ENCODE assay signal across 20 mouse cellular contexts in genomic region chr10:33083627-33084158, GRCm38 (mm10). TPM values are rescaled to one million over a fixed set of nuclear protein-coding genes. Genes with fewer than 3 reads are reported as not detected.
DNase-seq lines count a peak whose midpoint lies in the region; ATAC-seq and TF ChIP-seq lines count a peak whose summit lies in the region.
"Had no signal": no experiment of that assay in that cellular context is flagged by ENCODE, and none has a peak within 500 bp of the region (broad histone marks: within the 10 kb centered on the region; RNA-seq: fewer than 3 reads in every experiment).

No protein-coding gene starts in this region.

- H3K27me3 ChIP-seq in forebrain, embryonic 11.5 days (ENCODE audit: control insufficient read depth, insufficient read depth, low read length) = no peaks in the 10 kb centered on the region
- no peaks in the 10 kb centered on the region for H3K27me3 ChIP-seq in forebrain, postnatal 0 days (ENCODE audit: insufficient read depth, low read length)
- H3K27me3 ChIP-seq in heart, embryonic 10.5 days (ENCODE audit: insufficient read depth, poor library complexity, severe bottlenecking) = no peaks in the 10 kb centered on the region
- H3K27me3 ChIP-seq in midbrain, postnatal 0 days (ENCODE audit: insufficient read depth, low read length) = no peaks in the 10 kb centered on the region
- H3K27me3 ChIP-seq in midbrain, embryonic 15.5 days (replicated peaks) = no peaks in the 10 kb centered on the region
- H3K27me3 ChIP-seq: intestine, embryonic 15.5 days; limb, embryonic 15.5 days had no signal

- no peaks in the 10 kb centered on the region for H3K36me3 ChIP-seq in forebrain, embryonic 11.5 days (ENCODE audit: control insufficient read depth, insufficient read depth, low read length)
- H3K36me3 ChIP-seq in forebrain, postnatal 0 days (ENCODE audit: insufficient read depth) = no peaks in the 10 kb centered on the region
- H3K36me3 ChIP-seq in heart, embryonic 10.5 days = no peaks in the 10 kb centered on the region
- no peaks in the 10 kb centered on the region for H3K36me3 ChIP-seq in midbrain, postnatal 0 days (ENCODE audit: insufficient read depth, low read length)
- no peaks in the 10 kb centered on the region for H3K36me3 ChIP-seq in midbrain, embryonic 15.5 days (replicated peaks)
- H3K36me3 ChIP-seq: intestine, embryonic 15.5 days; limb, embryonic 15.5 days had no signal

- 75% methylated on average over 5 of the region's 5 CpGs for WGBS in forebrain, embryonic 11.5 days
- 45% methylated on average over 5 of the region's 5 CpGs for WGBS in forebrain, postnatal 0 days
- WGBS in heart, embryonic 10.5 days = 34% methylated on average over 5 of the region's 5 CpGs
- WGBS in midbrain, postnatal 0 days = 53% methylated on average over 5 of the region's 5 CpGs
- 49% methylated on average over 5 of the region's 5 CpGs for WGBS in midbrain, embryonic 15.5 days

- no peaks in the 10 kb centered on the region for H3K4me1 ChIP-seq in forebrain, embryonic 11.5 days (replicated peaks; ENCODE audit: control insufficient read depth, insufficient read depth, low read length)
- 0 out of 2 replicates have a peak, but pooled peaks cover 3% of the 10 kb centered on the region for H3K4me1 ChIP-seq in forebrain, postnatal 0 days (ENCODE audit: insufficient read depth)
- H3K4me1 ChIP-seq in heart, embryonic 10.5 days = no peaks in the 10 kb centered on the region; the same call in 1 of the 2 replicates
- no peaks in the 10 kb centered on the region for H3K4me1 ChIP-seq in midbrain, postnatal 0 days (ENCODE audit: insufficient read depth, low read length)
- H3K4me1 ChIP-seq in midbrain, embryonic 15.5 days = no peaks in the 10 kb centered on the region
- H3K4me1 ChIP-seq: intestine, embryonic 15.5 days; limb, embryonic 15.5 days had no signal

- H3K9me3 ChIP-seq in forebrain, embryonic 11.5 days (ENCODE audit: control insufficient read depth, low read length) = no peaks in the 10 kb centered on the region
- H3K9me3 ChIP-seq in forebrain, postnatal 0 days (ENCODE audit: low read length) = no peaks in the 10 kb centered on the region
- no peaks in the 10 kb centered on the region for H3K9me3 ChIP-seq in heart, embryonic 10.5 days
- no peaks in the 10 kb centered on the region for H3K9me3 ChIP-seq in midbrain, postnatal 0 days (ENCODE audit: low read length)
- no peaks in the 10 kb centered on the region for H3K9me3 ChIP-seq in midbrain, embryonic 15.5 days
- H3K9me3 ChIP-seq: intestine, embryonic 15.5 days; limb, embryonic 15.5 days had no signal

- H3K4me3 ChIP-seq in forebrain, embryonic 11.5 days (ENCODE audit: low read depth, low read length) = no peak overlapping the region
- H3K4me3 ChIP-seq in forebrain, postnatal 0 days (ENCODE audit: low read depth, low read length) = no peak overlapping the region
- H3K4me3 ChIP-seq in heart, embryonic 10.5 days = peak overlapping the region; percentile 53
- H3K4me3 ChIP-seq in midbrain, postnatal 0 days (ENCODE audit: low read depth, low read length) = no peak overlapping the region
- no peak overlapping the region for H3K4me3 ChIP-seq in midbrain, embryonic 15.5 days
- H3K4me3 ChIP-seq: intestine, embryonic 15.5 days; limb, embryonic 15.5 days had no signal

- no peak for TF ChIP-seq CTCF in forebrain, postnatal 0 days (IDR thresholded peaks at IDR 0.05; ENCODE audit: low read depth)
- no peak for TF ChIP-seq CTCF in midbrain, postnatal 0 days (IDR thresholded peaks at IDR 0.05)

- ATAC-seq in forebrain, embryonic 11.5 days (replicated peaks; ENCODE audit: low FRiP score) = peak; percentile 64; the same call in 1 of the 2 replicates
- ATAC-seq in forebrain, postnatal 0 days = no peak
- peak; percentile 56; the same call in 1 of the 2 replicates for ATAC-seq in midbrain, postnatal 0 days (ENCODE audit: low FRiP score)
- no peak; the same call in 1 of the 2 replicates for ATAC-seq in midbrain, embryonic 15.5 days (replicated peaks)
- ATAC-seq: intestine, embryonic 15.5 days; liver, postnatal 0 days had no signal

- no peak overlapping the region for H3K4me2 ChIP-seq in forebrain, embryonic 11.5 days (ENCODE audit: low read depth, low read length, severe bottlenecking)
- H3K4me2 ChIP-seq in forebrain, postnatal 0 days (ENCODE audit: low read depth) = no peak overlapping the region
- no peak overlapping the region for H3K4me2 ChIP-seq in midbrain, postnatal 0 days (ENCODE audit: low read depth, low read length, poor library complexity, severe bottlenecking)
- H3K4me2 ChIP-seq in midbrain, embryonic 15.5 days = no peak overlapping the region
- H3K4me2 ChIP-seq: intestine, embryonic 15.5 days; limb, embryonic 15.5 days had no signal

- intact Hi-C loops in heart, postnatal 36 days (cut with DNase I) = no loop called here
- intact Hi-C loops in left cerebral cortex, postnatal 25 days (cut with DNase I) = no loop called here

- H3K27ac ChIP-seq in forebrain, embryonic 11.5 days (ENCODE audit: low read depth, low read length) = no peak overlapping the region
- no peak overlapping the region for H3K27ac ChIP-seq in forebrain, postnatal 0 days (ENCODE audit: low read depth, low read length)
- H3K27ac ChIP-seq in heart, embryonic 10.5 days = peak overlapping the region; percentile 88
- H3K27ac ChIP-seq in midbrain, postnatal 0 days (ENCODE audit: low read depth, low read length) = no peak overlapping the region
- H3K27ac ChIP-seq in midbrain, embryonic 15.5 days = no peak overlapping the region
- H3K27ac ChIP-seq: intestine, embryonic 15.5 days; limb, embryonic 15.5 days had no signal

- no peak for DNase-seq in forebrain, embryonic 11.5 days (ENCODE audit: low spot score)
- no peak for DNase-seq in forebrain, postnatal 0 days
- no peak for DNase-seq in heart, embryonic 10.5 days (ENCODE audit: low spot score)
- no peak for DNase-seq in heart, postnatal 36 days
- peak; percentile 5 for DNase-seq in midbrain, postnatal 0 days (ENCODE audit: low spot score)
- DNase-seq in retina, embryonic 14.5 days (ENCODE audit: low spot score) = no peak
- DNase-seq in left cerebral cortex, postnatal 25 days (ENCODE audit: low spot score in 2 of 2) = no peak
- DNase-seq: adrenal gland, postnatal 10 days; cerebellum, adult 8-10 months; layer of hippocampus, adult 9-11 months; liver, postnatal 0 days; lung, postnatal 4 days; thymus, adult 2 months had no signal

- no peak overlapping the region for H3K9ac ChIP-seq in forebrain, embryonic 11.5 days (ENCODE audit: low read length)
- no peak overlapping the region for H3K9ac ChIP-seq in forebrain, postnatal 0 days
- H3K9ac ChIP-seq in midbrain, postnatal 0 days (replicated peaks; ENCODE audit: low read length, poor library complexity, severe bottlenecking) = no peak overlapping the region
- H3K9ac ChIP-seq in midbrain, embryonic 15.5 days = no peak overlapping the region
- H3K9ac ChIP-seq: intestine, embryonic 15.5 days; limb, embryonic 15.5 days; liver, postnatal 0 days had no signal

RNA-seq across cellular contexts. Expression of gene Trdn, which starts 3.3 kb away (rescaled TPM):
- polyA plus RNA-seq in forebrain, embryonic 11.5 days (2014; fragmentation: Nextera tagmentation; extraction: Ambion mirVana) = 0.04 TPM in 1 of 2 replicates, not detected in the other
- 0.19 and 0.77 TPM in 2 replicates for total RNA-seq in forebrain, postnatal 0 days (2014; rRNA removed)
- polyA plus RNA-seq in forebrain, postnatal 0 days (2015; fragmentation: Nextera tagmentation; extraction: Ambion mirVana) = 0.56 and 0.63 TPM in 2 replicates
- 64.7 and 130 TPM in 2 replicates for polyA plus RNA-seq in heart, embryonic 10.5 days (2016; fragmentation: Nextera tagmentation; extraction: Ambion mirVana)
- 100 to 1,000 TPM; 338 to 340 TPM for total RNA-seq in heart, postnatal 36 days (2021)
- total RNA-seq in midbrain, postnatal 0 days (2014; rRNA removed) = 0.22 TPM in 1 of 2 replicates, not detected in the other
- 0.10 and 0.20 TPM in 2 replicates for polyA plus RNA-seq in midbrain, postnatal 0 days (2015; fragmentation: Nextera tagmentation; extraction: Ambion mirVana)
- polyA plus RNA-seq in midbrain, embryonic 15.5 days (2015; fragmentation: Nextera tagmentation; extraction: Ambion mirVana) = 0.17 TPM in 1 of 2 replicates, not detected in the other
- under 1 TPM; 0.57 to 0.96 TPM for total RNA-seq in left cerebral cortex, postnatal 25 days (2021)
- total RNA-seq: hematopoietic stem cell, adult 5-6 weeks; monocyte, adult 5-6 weeks had no signal
- polyA plus RNA-seq: small intestine, adult 2 months; stomach, embryonic 14.5 days had no signal

Comparison
In these comparisons a context has a peak if more than half of its experiments do, and no peak if none do; other contexts are left out.
1. ATAC-seq: peak in forebrain, embryonic 11.5 days (single experiment) and midbrain, postnatal 0 days (single experiment); none in forebrain, postnatal 0 days (single experiment) and midbrain, embryonic 15.5 days (single experiment).
2. RNA of gene Trdn, which starts 3.3 kb away (polyA plus RNA-seq): 64.7 to 130 TPM in heart, embryonic 10.5 days; 0.56 to 0.63 TPM in forebrain, postnatal 0 days, 0.17 TPM in midbrain, embryonic 15.5 days, 0.10 to 0.20 TPM in midbrain, postnatal 0 days and 0.04 TPM in forebrain, embryonic 11.5 days; every median in the first group is over 10 times any median in the second.